Mouse (Mus musculus) lung, postnatal 0 days (tissue): ENCODE data around the gene Gm28635. TPM values are rescaled to one million over a fixed set of nuclear protein-coding genes. Genes with fewer than 3 reads are reported as not detected.
A peak's percentile ranks its signal among the peaks of the same experiment; 100 is the strongest.

ENCODE experiments used
- ATAC-seq: fragments of 200-750 bp; cut with Nextera tagmentation; 2 replicates; pipeline ENCODE4 v1.8.0; 2017; ENCODE audit warnings: moderate library complexity
- DNase-seq: peaks from one replicate; pipeline ENCODE4 v3.0.0-alpha.2; 2016; ENCODE audit warnings: low spot score
- H3K27ac ChIP-seq: fragments of 300-500 bp; sonication (generic); 2 replicates; pipeline ENCODE4 v1.5.1; 2014; ENCODE audit warnings: antibody characterized with exemption, mild to moderate bottlenecking, low read length, mixed read lengths
- H3K27me3 ChIP-seq: fragments of 300-500 bp; sonication (generic); replicated peaks from 2 replicates; pipeline ENCODE4 v1.6.1; 2014; ENCODE audit warnings: low read length, mixed read lengths; ENCODE audit not compliant: insufficient read depth
- H3K36me3 ChIP-seq: fragments of 300-500 bp; sonication (generic); 2 replicates; pipeline ENCODE4 v1.6.1; 2014; ENCODE audit warnings: low read length, mixed read lengths; ENCODE audit not compliant: insufficient read depth
- H3K4me1 ChIP-seq: fragments of 300-500 bp; sonication (generic); 2 replicates; pipeline ENCODE4 v1.6.1; 2014; ENCODE audit warnings: antibody characterized with exemption, low read depth, low read length, mixed read lengths; ENCODE audit not compliant: insufficient read depth
- H3K4me2 ChIP-seq: fragments of 300-500 bp; sonication (generic); replicated peaks from 2 replicates; pipeline ENCODE4 v1.6.1; 2014; ENCODE audit warnings: low read depth, mild to moderate bottlenecking, low read length, moderate library complexity, mixed read lengths
- H3K4me3 ChIP-seq: fragments of 300-500 bp; sonication (generic); 2 replicates; pipeline ENCODE4 v1.5.1; 2014; ENCODE audit warnings: low read depth, low read length
- H3K9ac ChIP-seq: fragments of 300-500 bp; sonication (generic); replicated peaks from 2 replicates; pipeline ENCODE4 v1.6.1; 2014; ENCODE audit warnings: low read depth, mild to moderate bottlenecking
- H3K9me3 ChIP-seq: fragments of 300-500 bp; sonication (generic); 2 replicates; pipeline ENCODE4 v1.6.1; 2016; ENCODE audit warnings: low read length, mixed read lengths
- CTCF ChIP-seq: IDR thresholded peaks from 2 replicates; pipeline ENCODE4 v1.5.1; 2016; ENCODE audit warnings: antibody characterized with exemption, mild to moderate bottlenecking
- EP300 ChIP-seq: IDR thresholded peaks from 2 replicates; pipeline ENCODE4 v1.6.1; 2016; ENCODE audit warnings: antibody characterized with exemption, mild to moderate bottlenecking, control low read depth
- WGBS: fragments of 180-500 bp; shearing (Covaris S2); extraction: QIAGEN DNeasy Blood & Tissue Kit; methylation state at CpG from one replicate; pipeline ENCODE4 v1.1.7; 2014; 5-methylcytosine and 5-hydroxymethylcytosine counted together
- polyA plus RNA-seq: library from polyadenylated mRNA; unstranded; fragments of >200 nt; fragmentation: Nextera tagmentation; extraction: Ambion mirVana; gene quantifications from 2 replicates; pipeline ENCODE4 v1.2.1, GENCODE M21; 2015

Gene Gm28635
- polyA plus RNA-seq, 1 experiment from 2014 or later: not detected

DNA sequence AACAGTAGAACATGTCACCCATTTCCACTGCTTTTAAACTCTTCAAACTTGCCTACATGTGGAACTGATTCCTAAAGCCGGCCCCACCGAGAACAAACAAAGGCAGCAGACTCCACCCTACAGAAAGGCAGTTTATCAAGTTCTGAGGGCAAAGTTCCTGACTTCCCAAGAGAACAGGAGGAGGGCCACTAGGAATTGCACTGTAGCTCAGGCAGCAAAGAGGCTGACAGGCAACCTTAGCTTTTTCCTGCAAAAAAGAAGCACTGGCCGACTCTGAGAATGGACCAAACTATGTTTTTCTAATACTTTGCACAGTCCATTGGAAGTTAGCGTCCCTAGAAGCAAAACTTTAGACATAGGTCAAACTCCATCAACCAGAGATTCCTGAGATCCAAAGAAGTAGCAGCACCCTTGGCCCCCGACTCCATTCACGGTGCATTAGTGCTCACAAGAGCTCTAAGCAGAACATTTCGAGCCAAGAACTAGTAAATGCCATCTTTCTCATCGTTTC is 41.6 kb downstream of the Gm28635 start:
- peak; percentile 72 for DNase-seq

DNA sequence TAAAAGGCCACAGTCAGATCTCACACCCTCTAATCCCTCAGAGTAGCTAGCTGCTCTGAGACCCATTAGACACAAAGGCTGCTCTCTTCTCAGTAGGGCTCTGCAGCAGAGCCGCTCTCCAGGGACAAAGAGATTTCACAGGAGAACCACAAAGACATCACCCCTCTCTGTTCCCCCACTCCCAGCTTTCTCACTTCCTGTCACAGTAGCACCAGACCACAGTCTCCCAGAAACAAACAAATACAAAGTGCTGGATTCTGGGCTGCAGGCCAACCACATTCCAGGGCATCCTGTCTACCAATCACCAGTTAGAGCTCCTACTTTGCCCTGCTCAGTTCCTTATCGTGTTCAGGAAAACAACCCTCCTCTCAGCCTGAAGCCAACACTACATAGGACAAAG is 42.2 kb downstream of the Gm28635 start:
- no peak overlapping the region for H3K9ac ChIP-seq
- no peak overlapping the region for H3K4me3 ChIP-seq
- H3K27ac ChIP-seq: peak overlapping the region; percentile 93
- peak overlapping the region; percentile 46 for H3K4me2 ChIP-seq
- peaks cover 69% of the 10 kb centered on the region for H3K4me1 ChIP-seq
- H3K27me3 ChIP-seq: no peaks in the 10 kb centered on the region
- DNase-seq (peak; percentile 99), ATAC-seq (peak; percentile 93)
- no peaks in the 10 kb centered on the region for H3K36me3 ChIP-seq
- no peak for TF ChIP-seq CTCF
- TF ChIP-seq EP300: peak; percentile 90
- H3K9me3 ChIP-seq: no peaks in the 10 kb centered on the region
- WGBS: 3% methylated on average over 2 of the region's 2 CpGs

More for the DNA sequence above, 41.6 kb downstream of the Gm28635 start:
- Histone ChIP-seq H3K36me3 (no peaks in the 10 kb centered on the region), H3K27me3 (no peaks in the 10 kb centered on the region), H3K4me1 (peaks cover 75% of the 10 kb centered on the region), H3K9ac (no peak overlapping the region), H3K9me3 (no peaks in the 10 kb centered on the region), H3K27ac (peak overlapping the region; percentile 93), H3K4me2 (peak overlapping the region; percentile 46), H3K4me3 (no peak overlapping the region)
- TF ChIP-seq EP300: no peak
- no peak for TF ChIP-seq CTCF
- ATAC-seq: peak; percentile 37
- WGBS: 7% methylated on average over 8 of the region's 8 CpGs

DNA sequence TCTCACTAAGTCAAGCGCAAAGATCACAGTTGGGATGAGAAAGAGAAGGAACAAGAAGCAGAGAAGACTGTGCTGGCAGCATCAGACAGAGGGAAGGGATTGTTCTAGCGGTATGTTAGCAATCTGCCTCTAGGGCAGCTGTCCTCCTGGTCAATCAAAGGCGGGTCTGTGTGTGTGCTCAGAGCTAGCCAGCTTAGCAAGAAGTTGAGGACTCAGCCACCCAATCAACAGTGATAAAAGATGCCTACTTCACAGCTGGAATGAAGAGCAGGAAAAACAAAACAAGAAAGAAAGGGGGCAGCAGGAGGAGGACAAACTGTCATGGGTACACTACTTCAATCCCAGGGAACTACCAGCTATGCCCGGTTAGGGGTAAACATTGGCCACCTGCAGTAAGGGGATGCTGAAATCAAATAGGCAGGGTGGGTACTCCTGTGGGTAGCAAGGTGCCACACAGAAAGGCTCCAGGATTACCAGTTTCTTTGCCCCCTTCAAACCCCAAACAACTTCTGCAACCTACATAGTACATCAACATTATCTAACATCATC is 42.8 kb downstream of the Gm28635 start:
- peak overlapping the region; percentile 46 for H3K4me2 ChIP-seq
- no peaks in the 10 kb centered on the region for H3K27me3 ChIP-seq
- H3K27ac ChIP-seq: peak overlapping the region; percentile 93
- H3K36me3 ChIP-seq: no peaks in the 10 kb centered on the region
- no peaks in the 10 kb centered on the region for H3K9me3 ChIP-seq
- peak overlapping the region; percentile 8; the same call in 1 of the 2 replicates for H3K4me3 ChIP-seq
- WGBS: 13% methylated on average over 4 of the region's 4 CpGs
- ATAC-seq: peak; percentile 6; the same call in 1 of the 2 replicates
- DNase-seq: peak; percentile 49
- H3K9ac ChIP-seq: no peak overlapping the region
- H3K4me1 ChIP-seq: peaks cover 67% of the 10 kb centered on the region
- TF ChIP-seq CTCF (peak; percentile 36), EP300 (no peak)

DNA sequence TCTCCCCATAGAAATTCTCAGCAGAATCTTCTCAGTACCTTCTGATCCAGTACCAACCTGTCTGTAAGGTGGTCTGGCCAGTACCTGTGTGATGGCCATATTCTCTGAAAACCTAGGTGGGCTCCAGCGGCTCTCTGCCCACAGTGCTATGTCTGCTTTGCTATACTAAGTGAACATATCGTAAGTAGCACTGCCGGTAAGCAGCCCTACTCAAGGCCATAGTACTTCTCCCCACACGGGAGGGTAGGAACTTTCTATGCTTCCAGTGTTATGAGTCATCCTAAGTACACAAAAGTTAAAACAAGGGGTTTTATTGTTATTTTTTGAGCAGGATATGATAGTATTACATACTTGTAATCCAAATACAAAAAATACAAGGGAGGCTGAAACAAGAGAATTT is 43.8 kb downstream of the Gm28635 start:
- peak overlapping the region; percentile 19 for H3K4me3 ChIP-seq
- no peaks in the 10 kb centered on the region for H3K27me3 ChIP-seq
- no peak overlapping the region for H3K9ac ChIP-seq
- peaks cover 63% of the 10 kb centered on the region for H3K4me1 ChIP-seq
- TF ChIP-seq CTCF: no peak
- no peak for TF ChIP-seq EP300
- peak overlapping the region; percentile 46 for H3K4me2 ChIP-seq
- WGBS: 25% methylated on average over 4 of the region's 4 CpGs
- ATAC-seq (no peak), DNase-seq (peak; percentile 60)
- H3K36me3 ChIP-seq: no peaks in the 10 kb centered on the region
- H3K9me3 ChIP-seq: no peaks in the 10 kb centered on the region
- peak overlapping the region; percentile 93 for H3K27ac ChIP-seq

DNA sequence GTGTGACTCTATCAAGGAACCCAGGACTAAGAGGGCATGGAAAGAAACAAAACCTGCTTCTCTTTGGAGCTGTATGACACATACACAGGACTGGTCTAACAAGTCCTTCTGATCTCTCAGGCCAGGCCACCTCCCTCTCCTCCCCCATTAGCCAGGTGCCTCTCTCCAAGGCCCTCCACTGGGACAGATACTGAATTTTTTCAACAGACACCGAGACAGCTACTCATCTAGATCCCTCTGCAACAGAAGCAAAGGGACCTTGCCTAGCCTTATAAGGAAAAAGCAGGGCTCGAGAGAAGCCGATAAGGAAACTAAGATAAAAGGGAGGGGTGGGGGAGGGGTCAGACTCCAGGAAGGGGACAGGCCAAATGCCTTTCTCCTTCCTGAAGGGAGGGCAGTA is 44.8 kb downstream of the Gm28635 start:
- H3K4me3 ChIP-seq: no peak overlapping the region; the same call in 1 of the 2 replicates
- H3K9ac ChIP-seq: no peak overlapping the region
- ATAC-seq: peak; percentile 48
- no peaks in the 10 kb centered on the region for H3K36me3 ChIP-seq
- DNase-seq: peak; percentile 88
- peak overlapping the region; percentile 46 for H3K4me2 ChIP-seq
- H3K9me3 ChIP-seq: no peaks in the 10 kb centered on the region
- no peaks in the 10 kb centered on the region for H3K27me3 ChIP-seq
- WGBS: 3% methylated on average over 3 of the region's 3 CpGs
- peak; percentile 68 for TF ChIP-seq EP300
- no peak for TF ChIP-seq CTCF
- H3K4me1 ChIP-seq: peaks cover 53% of the 10 kb centered on the region
- peak overlapping the region; percentile 88 for H3K27ac ChIP-seq

DNA sequence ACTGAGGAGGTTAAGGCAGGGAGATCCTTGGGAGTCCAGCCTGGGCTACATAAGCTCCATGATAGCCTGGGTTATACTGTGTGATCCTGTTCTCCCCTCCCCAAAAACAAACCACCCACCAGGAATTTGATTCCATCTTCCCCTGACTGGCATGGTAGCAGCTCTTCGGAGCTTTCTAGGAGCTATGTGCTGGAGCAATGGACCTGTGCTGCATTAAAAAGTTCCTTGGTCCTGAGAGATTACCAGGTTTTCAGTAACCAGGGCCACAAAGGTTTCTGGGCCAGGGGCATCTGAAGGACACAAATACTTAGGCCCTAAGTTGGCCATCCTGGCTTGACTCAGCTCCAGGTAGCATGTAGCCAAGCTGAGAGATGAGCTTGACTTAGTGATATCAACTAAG is 45.8 kb downstream of the Gm28635 start:
- WGBS: 92% methylated on average over 1 of the region's 1 CpGs
- peaks cover 45% of the 10 kb centered on the region for H3K4me1 ChIP-seq

More for the DNA sequence above, 45.8 kb downstream of the Gm28635 start:
- no peak overlapping the region for H3K9ac ChIP-seq
- no peaks in the 10 kb centered on the region for H3K36me3 ChIP-seq
- H3K27ac ChIP-seq: peak overlapping the region; percentile 88
- ATAC-seq: no peak
- H3K4me3 ChIP-seq: no peak overlapping the region
- no peaks in the 10 kb centered on the region for H3K27me3 ChIP-seq
- TF ChIP-seq CTCF (no peak), EP300 (no peak)
- H3K4me2 ChIP-seq: peak overlapping the region; percentile 6; the same call in 1 of the 2 replicates
- H3K9me3 ChIP-seq: no peaks in the 10 kb centered on the region
- no peak for DNase-seq
